9 mouse cellular contexts compared by ENCODE assay signal in the genomic region with DNA sequence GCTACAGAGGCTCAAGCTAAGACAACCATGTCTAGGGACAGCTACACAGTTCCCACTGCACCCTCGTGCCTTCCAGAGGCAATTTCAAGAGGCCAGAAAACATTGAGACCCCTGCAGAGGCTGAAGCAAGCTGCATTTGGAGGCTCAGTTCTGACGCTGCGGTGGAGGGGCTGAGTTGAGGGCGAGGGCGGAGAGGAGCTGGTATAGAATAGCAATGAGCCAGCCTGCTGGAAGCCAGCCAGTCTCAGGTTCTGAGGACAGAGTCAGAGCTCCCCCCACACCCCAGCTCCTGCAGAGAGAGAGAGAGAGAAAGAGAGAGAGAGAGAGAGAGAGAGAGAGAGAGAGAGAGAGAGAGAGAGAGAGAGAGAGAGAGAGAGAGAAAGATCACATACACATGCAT. TPM values are rescaled to one million over a fixed set of nuclear protein-coding genes. Genes with fewer than 3 reads are reported as not detected.
DNase-seq lines count a peak whose midpoint lies in the region; ATAC-seq lines count a peak whose summit lies in the region.
"Had no signal": no experiment of that assay in that cellular context is flagged by ENCODE, and none has a peak within 500 bp of the region (broad histone marks: within the 10 kb centered on the region; RNA-seq: fewer than 3 reads in every experiment).

No protein-coding gene starts in this region.

- no peak overlapping the region for H3K27ac ChIP-seq in kidney, embryonic 16.5 days (ENCODE audit: low read length)
- peak overlapping the region; percentile 67 for H3K27ac ChIP-seq in neural tube, embryonic 15.5 days (replicated peaks)
- H3K27ac ChIP-seq: lung, embryonic 15.5 days had no signal

- no peaks in the 10 kb centered on the region for H3K27me3 ChIP-seq in kidney, embryonic 16.5 days (ENCODE audit: insufficient read depth, low read length)
- H3K27me3 ChIP-seq in neural tube, embryonic 15.5 days (replicated peaks), result no peaks in the 10 kb centered on the region

- no peak overlapping the region for H3K9ac ChIP-seq in kidney, embryonic 16.5 days (replicated peaks; ENCODE audit: low read length)
- no peak overlapping the region for H3K9ac ChIP-seq in neural tube, embryonic 15.5 days (replicated peaks)
- H3K9ac ChIP-seq: lung, embryonic 15.5 days had no signal

- H3K4me1 ChIP-seq in kidney, embryonic 16.5 days (ENCODE audit: insufficient read depth, low read length), result peaks cover 9% of the 10 kb centered on the region; the same call in 1 of the 2 replicates
- H3K4me1 ChIP-seq in neural tube, embryonic 15.5 days, result peaks cover 38% of the 10 kb centered on the region

- no peak for ATAC-seq in kidney, embryonic 16.5 days (ENCODE audit: low FRiP score, low TSS enrichment)
- peak; percentile 65; the same call in 1 of the 2 replicates for ATAC-seq in neural tube, embryonic 15.5 days (ENCODE audit: low FRiP score)

- DNase-seq in cerebellum, adult 18-20 months, result peak; percentile 59 to 62
- DNase-seq in cerebellum, adult 11-12 months, result no peak
- peak; percentile 52 for DNase-seq in kidney, postnatal 10 days
- DNase-seq in kidney, postnatal 4 days, result peak; percentile 33 to 48
- DNase-seq in thymus, postnatal 0 days (ENCODE audit: low spot score), result no peak
- no peak for DNase-seq in spleen, adult 12 weeks (ENCODE audit: low spot score)

- WGBS in kidney, embryonic 16.5 days, result 14% methylated on average over 5 of the region's 5 CpGs
- 9% methylated on average over 5 of the region's 5 CpGs for WGBS in neural tube, embryonic 15.5 days

- H3K4me2 ChIP-seq in kidney, embryonic 16.5 days (replicated peaks; ENCODE audit: low read depth, low read length), result no peak overlapping the region
- H3K4me2 ChIP-seq in neural tube, embryonic 15.5 days, result no peak overlapping the region
- H3K4me2 ChIP-seq: lung, embryonic 15.5 days had no signal

- no peaks in the 10 kb centered on the region for H3K9me3 ChIP-seq in kidney, embryonic 16.5 days (ENCODE audit: low read length)
- no peaks in the 10 kb centered on the region for H3K9me3 ChIP-seq in neural tube, embryonic 15.5 days (replicated peaks)
- H3K9me3 ChIP-seq: lung, embryonic 15.5 days had no signal

- H3K4me3 ChIP-seq in kidney, embryonic 16.5 days (ENCODE audit: low read length), result no peak overlapping the region
- no peak overlapping the region for H3K4me3 ChIP-seq in neural tube, embryonic 15.5 days (replicated peaks)
- H3K4me3 ChIP-seq: lung, embryonic 15.5 days had no signal

- no peaks in the 10 kb centered on the region for H3K36me3 ChIP-seq in kidney, embryonic 16.5 days (ENCODE audit: insufficient read depth, low read length)
- no peaks in the 10 kb centered on the region for H3K36me3 ChIP-seq in neural tube, embryonic 15.5 days
- H3K36me3 ChIP-seq: lung, embryonic 15.5 days had no signal

RNA-seq across cellular contexts. Expression of a gene that starts 20.5 kb away (rescaled TPM):
- polyA plus RNA-seq in kidney, embryonic 16.5 days (2015; fragmentation: Nextera tagmentation; extraction: Ambion mirVana), result 0.17 and 0.69 TPM in 2 replicates
- polyA plus RNA-seq in neural tube, embryonic 15.5 days (2015; fragmentation: Nextera tagmentation; extraction: Ambion mirVana), result 18.6 and 26.7 TPM in 2 replicates
- 0.01 and 0.27 TPM in 2 replicates for polyA plus RNA-seq in thymus, postnatal 0 days (2015; fragmentation: Nextera tagmentation; extraction: Ambion mirVana)

RNA-seq across cellular contexts. Expression of a gene that starts 37.5 kb away (rescaled TPM):
- 9.4 and 11.3 TPM in 2 replicates for polyA plus RNA-seq in kidney, embryonic 16.5 days (2015; fragmentation: Nextera tagmentation; extraction: Ambion mirVana)
- polyA plus RNA-seq in neural tube, embryonic 15.5 days (2015; fragmentation: Nextera tagmentation; extraction: Ambion mirVana), result 2.2 and 9.4 TPM in 2 replicates
- 21.9 and 22.5 TPM in 2 replicates for polyA plus RNA-seq in thymus, postnatal 0 days (2015; fragmentation: Nextera tagmentation; extraction: Ambion mirVana)

RNA-seq across cellular contexts. Expression of a gene that starts 43.7 kb away (rescaled TPM):
- polyA plus RNA-seq in kidney, embryonic 16.5 days (2015; fragmentation: Nextera tagmentation; extraction: Ambion mirVana), result 19.5 and 19.9 TPM in 2 replicates
- polyA plus RNA-seq in neural tube, embryonic 15.5 days (2015; fragmentation: Nextera tagmentation; extraction: Ambion mirVana), result 12.6 and 15.5 TPM in 2 replicates
- polyA plus RNA-seq in thymus, postnatal 0 days (2015; fragmentation: Nextera tagmentation; extraction: Ambion mirVana), result 12.9 and 20.3 TPM in 2 replicates

Comparison
In these comparisons a context has a peak if more than half of its experiments do, and no peak if none do; other contexts are left out.
1. DNase-seq: peak in cerebellum, adult 18-20 months (2 of 2), kidney, postnatal 10 days (single experiment) and kidney, postnatal 4 days (2 of 2); none in cerebellum, adult 11-12 months (single experiment), thymus, postnatal 0 days (single experiment) and spleen, adult 12 weeks (single experiment).
2. RNA of a gene that starts 20.5 kb away (polyA plus RNA-seq): 18.6 to 26.7 TPM in neural tube, embryonic 15.5 days; 0.17 to 0.69 TPM in kidney, embryonic 16.5 days and 0.01 to 0.27 TPM in thymus, postnatal 0 days; every median in the first group is over 10 times any median in the second.